Mouse (Mus musculus) ovary, adult 10 weeks (tissue): ENCODE data around the gene Lsm2. TPM values are rescaled to one million over a fixed set of nuclear protein-coding genes. Genes with fewer than 3 reads are reported as not detected.

Source experiments
- polyA plus RNA-seq: library from polyadenylated mRNA; stranded (reverse); fragments of 350-450 nt; fragmentation: Illumina TruSeq; extraction: RNeasy Lipid Tissue Mini Kit (QIAGEN cat#74804); gene quantifications from one replicate; pipeline ENCODE4 v1.2.3, GENCODE M21; 2014

The Lsm2 gene
- polyA plus RNA-seq: 19.2 TPM

DNA sequence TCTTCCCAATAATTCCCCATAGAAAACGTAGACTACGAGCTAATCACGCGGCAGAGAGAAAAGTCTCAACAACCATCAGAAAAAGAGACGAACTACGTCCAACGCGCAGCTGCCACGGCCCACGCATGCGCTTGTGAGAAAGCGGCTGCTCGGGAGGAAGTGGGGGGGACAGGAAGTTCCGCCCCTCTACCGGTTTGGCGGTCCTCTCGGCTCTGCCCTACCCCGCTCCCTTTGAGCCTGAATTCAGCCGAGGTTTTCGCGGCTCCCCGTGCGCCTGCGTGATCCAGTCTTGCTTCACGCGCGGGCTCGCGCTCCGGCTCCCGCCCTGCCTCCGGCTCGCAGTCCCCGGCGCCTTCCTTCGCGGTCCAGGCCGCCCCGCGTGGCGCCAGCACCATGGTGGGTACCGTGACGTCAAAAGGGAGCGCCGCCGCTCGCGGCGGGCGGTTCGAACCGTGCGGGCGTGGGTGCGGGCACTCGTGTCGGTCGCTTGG is at the start of gene Lsm2:
Lsm2 (plus strand) TSS at position 173 of the 491 bp plus-strand sequence.

DNA sequence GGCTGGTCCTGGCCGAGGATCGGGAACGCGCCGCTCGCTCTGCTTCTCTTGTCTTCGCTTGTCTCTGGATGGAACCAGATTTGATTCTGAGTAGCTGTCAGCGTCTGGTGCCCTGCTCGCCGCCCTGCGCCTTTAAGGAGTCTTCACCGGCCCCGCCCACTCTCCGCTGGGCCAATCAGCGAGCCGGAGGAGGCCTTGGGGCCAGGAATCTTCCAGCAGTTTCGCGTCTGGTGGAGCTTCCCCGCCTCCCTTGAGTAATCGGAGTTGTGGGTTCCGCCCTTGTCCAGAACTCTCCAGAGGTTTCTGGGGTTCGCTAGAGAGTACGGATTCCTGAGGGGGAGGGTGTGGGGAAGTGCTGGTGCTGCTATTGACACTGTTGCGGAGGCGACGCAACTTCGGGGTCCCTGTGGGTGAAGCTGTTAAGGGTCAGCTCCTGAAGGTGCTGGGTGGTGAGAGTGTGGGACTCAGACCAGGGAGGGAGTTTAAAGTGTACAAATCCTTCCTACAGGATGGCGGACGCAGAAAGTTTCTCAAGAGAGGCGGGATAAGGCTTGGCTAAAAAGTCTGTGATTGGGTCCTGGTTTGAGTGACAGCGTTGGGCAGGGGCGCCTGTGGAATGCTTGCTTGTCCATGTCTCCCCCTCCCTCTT is 22.4 kb upstream of the Lsm2 start, which contains the start of gene Hspa1b:
Hspa1b (minus strand) TSS at position 109 of the 649 bp plus-strand sequence.

DNA sequence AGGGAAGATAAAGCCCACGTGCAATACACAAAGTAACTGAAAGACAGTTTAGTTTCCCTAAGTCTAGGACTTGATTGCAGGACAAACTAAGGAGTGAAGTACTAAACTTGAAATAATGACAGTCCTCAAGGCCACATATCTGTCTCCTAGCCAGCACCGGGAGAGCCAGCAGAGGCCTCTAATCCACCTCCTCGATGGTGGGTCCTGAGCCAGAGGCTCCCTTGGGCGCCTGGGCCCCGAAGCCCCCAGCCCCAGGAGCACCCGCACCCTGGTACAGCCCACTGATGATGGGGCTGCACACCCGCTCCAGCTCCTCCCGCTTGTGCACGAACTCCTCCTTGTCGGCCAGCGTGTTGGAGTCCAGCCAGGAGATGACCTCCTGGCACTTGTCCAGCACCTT is 11.8 kb upstream of the Lsm2 start, which contains the start of gene Gm20481:
Gm20481 (plus strand) TSS at position 91 of the 400 bp plus-strand sequence.

DNA sequence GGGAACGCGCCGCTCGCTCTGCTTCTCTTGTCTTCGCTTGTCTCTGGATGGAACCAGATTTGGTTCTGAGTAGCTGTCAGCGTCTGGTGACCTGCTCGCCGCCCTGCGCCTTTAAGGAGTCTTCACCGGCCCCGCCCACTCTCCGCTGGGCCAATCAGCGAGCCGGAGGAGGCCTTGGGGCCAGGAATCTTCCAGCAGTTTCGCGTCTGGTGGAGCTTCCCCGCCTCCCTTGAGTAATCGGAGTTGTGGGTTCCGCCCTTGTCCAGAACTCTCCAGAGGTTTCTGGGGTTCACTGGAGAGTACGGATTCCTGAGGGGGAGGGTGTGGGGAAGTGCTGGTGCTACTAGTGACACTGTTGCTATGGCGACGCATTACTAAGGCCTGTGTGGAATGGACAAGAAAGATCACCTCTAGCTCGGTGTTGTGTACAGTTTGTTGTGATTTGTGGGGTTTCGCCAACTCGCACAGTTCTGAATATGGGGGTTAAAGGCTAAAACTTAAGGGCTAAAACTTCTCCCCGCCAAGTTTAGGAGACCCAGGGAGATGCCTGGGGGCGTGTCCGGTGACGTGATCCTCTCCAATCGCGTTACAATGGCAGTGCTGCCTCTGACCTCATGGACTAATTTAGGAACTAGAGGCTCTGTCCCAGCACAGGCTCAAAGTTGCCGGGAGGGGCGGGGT is 9.5 kb upstream of the Lsm2 start, which contains the start of the genes Hspa1a and Hspa1l:
Hspa1a (minus strand) TSS at position 88 of the 681 bp plus-strand sequence.
Hspa1l (plus strand) TSS at position 635 of the 681 bp plus-strand sequence.

DNA sequence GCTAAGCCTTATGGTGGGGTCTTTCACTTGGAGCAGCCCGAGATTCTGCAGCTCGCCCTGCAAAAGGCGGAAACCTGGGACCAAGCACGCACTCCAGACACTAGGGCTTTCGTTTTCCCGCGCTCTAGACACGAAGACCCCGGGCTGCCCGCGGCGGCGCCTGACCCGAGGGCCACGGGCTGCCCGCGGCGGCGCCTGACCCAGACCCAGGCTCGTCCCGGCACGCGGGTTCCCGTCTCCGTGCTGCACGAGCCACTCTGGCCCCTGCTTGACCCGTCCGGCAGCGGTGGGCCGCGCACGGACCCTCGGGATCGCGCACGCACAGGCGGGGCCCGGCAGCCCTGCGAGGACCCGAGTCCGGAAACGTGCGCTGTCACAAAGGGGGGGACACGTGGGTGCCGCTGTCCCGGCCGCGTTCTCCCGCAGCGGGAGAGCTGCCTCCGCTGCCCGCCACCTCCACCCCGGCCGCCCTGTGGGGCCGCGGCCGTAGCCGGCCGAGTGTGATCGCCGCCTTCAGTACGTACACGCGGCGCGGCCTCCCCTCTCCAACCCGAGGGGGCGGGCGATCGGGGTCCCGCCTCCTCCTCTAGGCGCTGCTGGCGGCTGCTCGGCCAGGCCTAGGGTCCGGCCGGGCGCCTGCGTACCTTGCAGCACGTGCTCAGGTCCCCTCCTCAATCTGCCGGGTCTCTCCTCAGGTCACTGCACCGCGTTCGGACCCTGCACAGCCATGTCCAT is 19.2 kb downstream of the Lsm2 start, which contains the start of gene Vars:
Vars (plus strand) TSS at position 271 of the 735 bp plus-strand sequence.

DNA sequence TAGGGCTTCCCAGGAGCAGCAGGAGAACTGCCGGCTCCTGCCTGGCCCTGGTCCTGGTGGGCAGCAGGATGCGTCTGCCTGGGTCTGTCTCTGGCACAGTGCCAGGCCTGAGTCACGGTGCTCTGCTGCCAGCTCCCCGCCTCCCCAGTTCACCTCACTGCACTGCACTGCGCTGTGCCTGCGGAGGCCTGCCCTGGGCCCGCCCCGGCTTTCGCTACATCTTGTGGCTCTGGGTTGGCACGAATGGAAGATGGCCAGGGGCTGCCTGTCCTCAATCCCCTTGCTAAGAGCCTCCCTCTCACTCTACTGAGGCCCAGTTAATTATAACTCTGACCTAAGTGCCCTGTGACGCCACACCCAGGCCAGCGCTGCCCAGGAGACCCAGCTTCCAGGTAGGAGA is 34.7 kb downstream of the Lsm2 start, which contains the start of gene Vwa7:
Vwa7 (plus strand) TSS at position 204 of the 400 bp plus-strand sequence.

DNA sequence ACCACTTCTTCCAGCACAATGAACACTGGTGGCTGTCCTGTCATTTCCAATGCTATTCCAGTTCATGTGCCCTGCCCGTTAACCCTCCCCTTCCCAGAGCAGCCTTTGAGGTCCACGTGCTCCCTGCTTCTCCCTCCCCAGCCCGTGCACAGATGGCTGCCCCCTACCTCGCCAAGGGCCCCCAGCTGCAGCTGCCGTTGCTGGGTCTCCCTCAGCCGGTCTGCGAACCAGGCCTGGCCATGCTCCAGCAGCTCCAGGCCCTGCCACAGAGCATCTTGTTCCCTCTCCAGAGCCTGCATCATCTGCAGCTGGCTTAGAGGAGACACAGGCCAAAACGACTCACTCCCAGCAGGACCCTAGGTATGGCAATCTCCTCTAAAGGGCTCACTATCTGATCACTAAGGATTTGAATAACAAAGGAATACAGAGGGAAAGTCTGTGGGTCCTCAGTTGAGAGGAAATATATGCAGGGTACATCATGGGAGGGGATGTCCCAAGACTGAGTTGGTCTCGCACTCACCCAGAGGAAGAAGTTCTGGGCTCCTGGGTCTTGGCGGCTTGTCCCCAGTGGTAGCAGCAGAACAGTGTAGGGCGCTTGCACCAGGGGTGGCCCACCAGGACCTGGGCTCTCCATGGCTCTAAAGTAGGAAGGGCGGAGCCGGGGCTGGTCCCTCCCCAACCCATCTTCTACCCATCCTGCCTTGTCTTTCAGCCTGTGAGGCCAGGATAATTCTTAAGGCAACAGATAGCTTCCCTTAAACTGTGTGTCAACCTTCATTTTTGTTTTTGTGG is 45.8 kb downstream of the Lsm2 start, which contains the start of gene Sapcd1:
Sapcd1 (minus strand) TSS at position 740 of the 792 bp plus-strand sequence.

Other genes starting within 250 kb of the Lsm2 start
- 1.7 TPM for gene C4b, start 238.0 kb upstream of the Lsm2 start, polyA plus RNA-seq
- gene Cyp21a1, start 177.3 kb upstream of the Lsm2 start, polyA plus RNA-seq: not detected
- 4.4 TPM for gene Stk19, start 144.9 kb upstream of the Lsm2 start, polyA plus RNA-seq
- gene Dxo, start 144.8 kb upstream of the Lsm2 start, polyA plus RNA-seq: 1.9 TPM
- gene Skiv2l, start 131.7 kb upstream of the Lsm2 start, polyA plus RNA-seq: 2.9 TPM
- 1.8 TPM for gene Nelfe, start 131.5 kb upstream of the Lsm2 start, polyA plus RNA-seq
- gene Cfb, start 119.3 kb upstream of the Lsm2 start, polyA plus RNA-seq: not detected
- 10.8 TPM for gene Zbtb12, start 102.4 kb upstream of the Lsm2 start, polyA plus RNA-seq
- 1.0 TPM for gene Gm20547, start 99.8 kb upstream of the Lsm2 start, polyA plus RNA-seq
- 11.5 TPM for gene C2, start 83.6 kb upstream of the Lsm2 start, polyA plus RNA-seq
- 9.4 TPM for gene Ehmt2, start 83.4 kb upstream of the Lsm2 start, polyA plus RNA-seq
- gene Slc44a4, start 67.4 kb upstream of the Lsm2 start, polyA plus RNA-seq: 0.20 TPM
- gene Neu1, start 50.6 kb upstream of the Lsm2 start, polyA plus RNA-seq: 1.8 TPM
- 16.9 TPM for gene Hspa1b, start 22.6 kb upstream of the Lsm2 start, polyA plus RNA-seq
- not detected for gene Gm20481, start 11.9 kb upstream of the Lsm2 start, polyA plus RNA-seq
- gene Hspa1a, start 9.7 kb upstream of the Lsm2 start, polyA plus RNA-seq: 8.2 TPM
- gene Hspa1l, start 9.2 kb upstream of the Lsm2 start, polyA plus RNA-seq: not detected
- gene Vars, start 19.1 kb downstream of the Lsm2 start, polyA plus RNA-seq: 6.0 TPM
- gene Vwa7, start 34.7 kb downstream of the Lsm2 start, polyA plus RNA-seq: not detected
- not detected for gene Sapcd1, start 46.2 kb downstream of the Lsm2 start, polyA plus RNA-seq
- 0.68 TPM for gene Msh5, start 64.9 kb downstream of the Lsm2 start, polyA plus RNA-seq
- 25.1 TPM for gene Clic1, start 68.1 kb downstream of the Lsm2 start, polyA plus RNA-seq
- 2.7 TPM for gene Ddah2, start 77.2 kb downstream of the Lsm2 start, polyA plus RNA-seq
- not detected for gene Ly6g6c, start 83.5 kb downstream of the Lsm2 start, polyA plus RNA-seq
- 0.20 TPM for gene Mpig6b, start 84.3 kb downstream of the Lsm2 start, polyA plus RNA-seq
- gene Ly6g6e, start 95.0 kb downstream of the Lsm2 start, polyA plus RNA-seq: not detected
- gene Ly6g6d, start 96.2 kb downstream of the Lsm2 start, polyA plus RNA-seq: not detected
- gene Ly6g6f, start 103.7 kb downstream of the Lsm2 start, polyA plus RNA-seq: not detected
- gene Abhd16a, start 107.4 kb downstream of the Lsm2 start, polyA plus RNA-seq: 3.5 TPM
- not detected for gene Ly6g5c, start 126.4 kb downstream of the Lsm2 start, polyA plus RNA-seq
- not detected for gene Ly6g5b, start 133.6 kb downstream of the Lsm2 start, polyA plus RNA-seq
- gene Gpank1, start 139.6 kb downstream of the Lsm2 start, polyA plus RNA-seq: 0.91 TPM
- gene Csnk2b, start 140.2 kb downstream of the Lsm2 start, polyA plus RNA-seq: 117 TPM
- gene D17H6S53E, start 144.5 kb downstream of the Lsm2 start, polyA plus RNA-seq: 0.83 TPM
- gene Apom, start 150.2 kb downstream of the Lsm2 start, polyA plus RNA-seq: not detected
- gene Bag6, start 153.3 kb downstream of the Lsm2 start, polyA plus RNA-seq: 9.7 TPM
- gene Prrc2a, start 183.0 kb downstream of the Lsm2 start, polyA plus RNA-seq: 10.0 TPM
- 5.8 TPM for gene Aif1, start 194.2 kb downstream of the Lsm2 start, polyA plus RNA-seq
- gene Lst1, start 206.6 kb downstream of the Lsm2 start, polyA plus RNA-seq: not detected
- not detected for gene Ltb, start 212.6 kb downstream of the Lsm2 start, polyA plus RNA-seq
- not detected for gene Tnf, start 220.1 kb downstream of the Lsm2 start, polyA plus RNA-seq
- not detected for gene Lta, start 223.5 kb downstream of the Lsm2 start, polyA plus RNA-seq
- gene Gm16181, start 239.0 kb downstream of the Lsm2 start, polyA plus RNA-seq: not detected